Mouse (Mus musculus) spleen, adult 18-20 months (tissue): ENCODE data around the gene Cyp1b1.

Experiments used
- DNase-seq, 2 experiments: peaks; one replicate each; pipeline ENCODE4 v3.0.0; 2022; ENCODE audit warnings: mixed read lengths in 2 of 2

The Cyp1b1 gene

GRCm38 (mm10) chr17:79714931-79715637 is at the start of gene Cyp1b1:
Gene Cyp1b1 (minus strand): TSS chr17:79715061.
- DNase-seq, result no peak

- no peak for DNase-seq
Observed at GRCm38 (mm10) chr17:79761841-79762240, 47.0 kb upstream of the Cyp1b1 start.

GRCm38 (mm10) chr17:79753831-79754230 is 39.0 kb upstream of the Cyp1b1 start:
- no peak for DNase-seq

GRCm38 (mm10) chr17:79752836-79753235 is 38.0 kb upstream of the Cyp1b1 start:
- DNase-seq, result no peak

- DNase-seq, result no peak
Observed at GRCm38 (mm10) chr17:79751661-79752191, 36.9 kb upstream of the Cyp1b1 start.

GRCm38 (mm10) chr17:79749647-79750046 is 34.8 kb upstream of the Cyp1b1 start:
- no peak for DNase-seq

GRCm38 (mm10) chr17:79746954-79747353 is 32.1 kb upstream of the Cyp1b1 start:
- no peak for DNase-seq

GRCm38 (mm10) chr17:79746146-79746591 is 31.3 kb upstream of the Cyp1b1 start:
- DNase-seq, result no peak

- DNase-seq, result no peak
Observed at GRCm38 (mm10) chr17:79745051-79745731, 30.3 kb upstream of the Cyp1b1 start.

- DNase-seq, result no peak
Observed at GRCm38 (mm10) chr17:79743507-79743906, 28.6 kb upstream of the Cyp1b1 start.

- no peak for DNase-seq
Observed at GRCm38 (mm10) chr17:79742635-79743034, 27.8 kb upstream of the Cyp1b1 start.

- no peak for DNase-seq
Observed at GRCm38 (mm10) chr17:79738847-79739498, 24.1 kb upstream of the Cyp1b1 start.

GRCm38 (mm10) chr17:79737598-79737997 is 22.7 kb upstream of the Cyp1b1 start:
- DNase-seq, result no peak

- DNase-seq, result no peak
Observed at GRCm38 (mm10) chr17:79733039-79733438, 18.2 kb upstream of the Cyp1b1 start.

- no peak for DNase-seq
Observed at GRCm38 (mm10) chr17:79730988-79731387, 16.1 kb upstream of the Cyp1b1 start.

GRCm38 (mm10) chr17:79728585-79729503 is 14.0 kb upstream of the Cyp1b1 start:
- no peak for DNase-seq

- no peak for DNase-seq
Observed at GRCm38 (mm10) chr17:79728053-79728584, 13.3 kb upstream of the Cyp1b1 start.

- DNase-seq, result no peak
Observed at GRCm38 (mm10) chr17:79726613-79727012, 11.8 kb upstream of the Cyp1b1 start.

- no peak for DNase-seq
Observed at GRCm38 (mm10) chr17:79720681-79721080, 5.8 kb upstream of the Cyp1b1 start.

- DNase-seq, result peak; percentile 57 to 77
Observed at GRCm38 (mm10) chr17:79715649-79716143, 835 bp upstream of the Cyp1b1 start.

- no peak for DNase-seq
Observed at GRCm38 (mm10) chr17:79714368-79714895, 429 bp downstream of the Cyp1b1 start.
